Mouse (Mus musculus): ENCODE data around the gene Zfp598.

DNA sequence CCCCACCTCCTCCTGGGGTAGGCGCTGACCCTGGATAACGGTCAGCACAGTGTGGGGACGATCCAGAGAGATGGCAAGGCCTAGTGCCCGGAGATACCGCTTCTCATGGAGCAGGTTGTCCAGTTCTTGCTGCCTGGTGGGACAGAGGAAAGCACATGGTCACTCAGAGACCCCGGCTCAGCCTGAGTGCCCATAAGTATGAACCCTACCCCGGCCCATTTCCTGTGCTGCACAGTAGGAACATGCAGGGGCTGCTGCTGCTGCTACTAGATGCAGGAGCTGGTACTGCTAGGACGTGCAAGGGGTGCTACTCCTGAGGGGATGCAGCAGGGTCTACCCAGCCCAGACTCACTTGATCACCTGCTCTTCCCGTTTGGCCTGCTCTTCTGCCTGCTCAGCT is 31.8 kb downstream of the Zfp598 start:
- TF ChIP-seq NELFE (IDR thresholded peaks at IDR 0.05; ENCODE audit: low read depth, low read length) = no peak
- TF ChIP-seq CTCF (conservative IDR thresholded peaks at IDR 0.05 in 1 of 2, IDR thresholded peaks at IDR 0.05 in 1 of 2; ENCODE audit: low read depth in 2 of 2, low read length in 2 of 2) = no peak
- TF ChIP-seq TCF12 (IDR thresholded peaks at IDR 0.05; ENCODE audit: low read depth, low read length) = no peak
- TF ChIP-seq NRF1 (IDR thresholded peaks at IDR 0.05; ENCODE audit: low read depth, low read length) = no peak
- TF ChIP-seq POLR2A (IDR thresholded peaks at IDR 0.05; ENCODE audit: low read depth, low read length) = no peak
- TF ChIP-seq MXI1 (IDR thresholded peaks at IDR 0.05; ENCODE audit: low read depth, low read length) = no peak
- TF ChIP-seq USF1 (IDR thresholded peaks at IDR 0.05; ENCODE audit: low read depth, low read length) = no peak
- TF ChIP-seq MEF2A (IDR thresholded peaks at IDR 0.05; ENCODE audit: borderline replicate concordance, low read depth, low read length) = no peak
- no peak for TF ChIP-seq CHD1 (IDR thresholded peaks at IDR 0.05; ENCODE audit: low read depth, low read length)
- no peak for TF ChIP-seq PAX5 (IDR thresholded peaks at IDR 0.05; ENCODE audit: low read length)

Data from CH12.LX (cell line).